Mouse (Mus musculus): ENCODE results near the gene Exosc7. TPM values are rescaled to one million over a fixed set of nuclear protein-coding genes. Genes with fewer than 3 reads are reported as not detected.

The Exosc7 gene
- total RNA-seq, 2 experiments from 2014 or later, result 12.3 to 12.9 TPM

- no peak for ATAC-seq (replicated peaks; ENCODE audit: low FRiP score, poor library complexity, severe bottlenecking)
Measured at GRCm38 (mm10) chr9:123132994-123133393, 20.0 kb downstream of the Exosc7 start.

GRCm38 (mm10) chr9:123136953-123137682 lies 24.1 kb downstream of the Exosc7 start:
- ATAC-seq (replicated peaks; ENCODE audit: low FRiP score, poor library complexity, severe bottlenecking), result no peak

GRCm38 (mm10) chr9:123138891-123139474 lies 26.0 kb downstream of the Exosc7 start:
- ATAC-seq (replicated peaks; ENCODE audit: low FRiP score, poor library complexity, severe bottlenecking), result no peak

- no peak for ATAC-seq (replicated peaks; ENCODE audit: low FRiP score, poor library complexity, severe bottlenecking)
Measured at GRCm38 (mm10) chr9:123139887-123140614, 27.0 kb downstream of the Exosc7 start.

- ATAC-seq (replicated peaks; ENCODE audit: low FRiP score, poor library complexity, severe bottlenecking), result no peak
Measured at GRCm38 (mm10) chr9:123148430-123148829, 35.4 kb downstream of the Exosc7 start.

- no peak for ATAC-seq (replicated peaks; ENCODE audit: low FRiP score, poor library complexity, severe bottlenecking)
Measured at GRCm38 (mm10) chr9:123150241-123151020, 37.4 kb downstream of the Exosc7 start, which contains the start of gene Clec3b. TSS of gene Clec3b (plus strand) at chr9:123150946.

GRCm38 (mm10) chr9:123151561-123151960 lies 38.5 kb downstream of the Exosc7 start:
- no peak for ATAC-seq (replicated peaks; ENCODE audit: low FRiP score, poor library complexity, severe bottlenecking)

- ATAC-seq (replicated peaks; ENCODE audit: low FRiP score, poor library complexity, severe bottlenecking), result no peak
Measured at GRCm38 (mm10) chr9:123152026-123152425, 39.0 kb downstream of the Exosc7 start.

GRCm38 (mm10) chr9:123153121-123153520 lies 40.1 kb downstream of the Exosc7 start:
- no peak for ATAC-seq (replicated peaks; ENCODE audit: low FRiP score, poor library complexity, severe bottlenecking)

GRCm38 (mm10) chr9:123156910-123157361 lies 43.9 kb downstream of the Exosc7 start:
- ATAC-seq (replicated peaks; ENCODE audit: low FRiP score, poor library complexity, severe bottlenecking), result no peak

GRCm38 (mm10) chr9:123157699-123158098 lies 44.7 kb downstream of the Exosc7 start:
- no peak for ATAC-seq (replicated peaks; ENCODE audit: low FRiP score, poor library complexity, severe bottlenecking)

- no peak for ATAC-seq (replicated peaks; ENCODE audit: low FRiP score, poor library complexity, severe bottlenecking)
Measured at GRCm38 (mm10) chr9:123158125-123158836, 45.3 kb downstream of the Exosc7 start.

GRCm38 (mm10) chr9:123159330-123159729 lies 46.3 kb downstream of the Exosc7 start:
- no peak for ATAC-seq (replicated peaks; ENCODE audit: low FRiP score, poor library complexity, severe bottlenecking)

GRCm38 (mm10) chr9:123161792-123162191 lies 48.8 kb downstream of the Exosc7 start:
- no peak for ATAC-seq (replicated peaks; ENCODE audit: low FRiP score, poor library complexity, severe bottlenecking)

- ATAC-seq (replicated peaks; ENCODE audit: low FRiP score, poor library complexity, severe bottlenecking), result peak; percentile 75
Measured at GRCm38 (mm10) chr9:123162985-123163694, 50.1 kb downstream of the Exosc7 start.

- no peak for ATAC-seq (replicated peaks; ENCODE audit: low FRiP score, poor library complexity, severe bottlenecking)
Measured at GRCm38 (mm10) chr9:123165781-123166443, 52.9 kb downstream of the Exosc7 start.

GRCm38 (mm10) chr9:123173760-123174159 lies 60.7 kb downstream of the Exosc7 start:
- ATAC-seq (replicated peaks; ENCODE audit: low FRiP score, poor library complexity, severe bottlenecking), result no peak

GRCm38 (mm10) chr9:123174356-123174755 lies 61.3 kb downstream of the Exosc7 start:
- ATAC-seq (replicated peaks; ENCODE audit: low FRiP score, poor library complexity, severe bottlenecking), result no peak
